Mouse (Mus musculus): ENCODE data around the gene Rasgef1c. TPM values are rescaled to one million over a fixed set of nuclear protein-coding genes. Genes with fewer than 3 reads are reported as not detected.

Gene Rasgef1c
- polyA plus RNA-seq (2012; rRNA removed), result 8.9 and 10.1 TPM in 2 replicates

DNA sequence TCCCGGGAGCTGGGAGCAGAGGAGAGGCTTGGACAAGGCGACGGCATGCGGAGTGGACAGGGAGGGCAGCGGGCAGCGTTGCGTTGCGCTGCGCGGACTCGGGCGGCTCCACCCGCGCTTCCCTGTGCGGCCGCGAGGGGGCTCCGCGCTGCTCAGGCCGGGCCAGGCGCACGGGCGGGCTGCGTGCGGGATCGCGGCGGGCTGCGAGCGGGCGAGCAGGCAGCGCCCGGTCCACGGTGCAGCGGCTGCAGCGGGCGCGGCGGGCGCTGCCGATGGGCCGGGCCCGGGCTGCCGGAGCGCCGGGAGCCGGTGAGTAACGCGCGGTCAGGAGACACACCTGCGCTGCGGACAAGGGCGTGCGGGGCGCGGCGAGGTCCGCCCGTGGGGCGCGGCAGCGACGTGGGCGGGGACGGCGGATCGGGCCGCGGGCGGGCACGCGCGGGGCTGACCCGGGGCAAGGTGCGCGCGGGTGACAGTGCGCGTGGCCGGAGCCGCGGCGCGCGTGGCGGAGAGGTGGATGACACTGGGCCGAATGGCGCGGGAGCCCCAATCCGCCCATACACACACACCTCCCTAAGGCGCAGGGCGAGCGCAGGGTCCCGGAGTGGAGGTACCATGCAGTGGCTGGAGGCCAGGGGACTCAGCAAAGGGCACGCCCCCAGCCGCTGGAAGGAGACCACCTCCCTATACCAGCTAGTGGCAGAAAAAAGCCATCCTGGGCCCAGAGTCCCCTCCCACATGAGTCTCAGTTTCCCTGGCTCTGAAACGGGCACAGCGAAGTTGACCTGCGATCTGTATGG lies at the start of gene Rasgef1c:
TSS of gene Rasgef1c (plus strand) at position 177 of the 800 bp plus-strand sequence.

DNA sequence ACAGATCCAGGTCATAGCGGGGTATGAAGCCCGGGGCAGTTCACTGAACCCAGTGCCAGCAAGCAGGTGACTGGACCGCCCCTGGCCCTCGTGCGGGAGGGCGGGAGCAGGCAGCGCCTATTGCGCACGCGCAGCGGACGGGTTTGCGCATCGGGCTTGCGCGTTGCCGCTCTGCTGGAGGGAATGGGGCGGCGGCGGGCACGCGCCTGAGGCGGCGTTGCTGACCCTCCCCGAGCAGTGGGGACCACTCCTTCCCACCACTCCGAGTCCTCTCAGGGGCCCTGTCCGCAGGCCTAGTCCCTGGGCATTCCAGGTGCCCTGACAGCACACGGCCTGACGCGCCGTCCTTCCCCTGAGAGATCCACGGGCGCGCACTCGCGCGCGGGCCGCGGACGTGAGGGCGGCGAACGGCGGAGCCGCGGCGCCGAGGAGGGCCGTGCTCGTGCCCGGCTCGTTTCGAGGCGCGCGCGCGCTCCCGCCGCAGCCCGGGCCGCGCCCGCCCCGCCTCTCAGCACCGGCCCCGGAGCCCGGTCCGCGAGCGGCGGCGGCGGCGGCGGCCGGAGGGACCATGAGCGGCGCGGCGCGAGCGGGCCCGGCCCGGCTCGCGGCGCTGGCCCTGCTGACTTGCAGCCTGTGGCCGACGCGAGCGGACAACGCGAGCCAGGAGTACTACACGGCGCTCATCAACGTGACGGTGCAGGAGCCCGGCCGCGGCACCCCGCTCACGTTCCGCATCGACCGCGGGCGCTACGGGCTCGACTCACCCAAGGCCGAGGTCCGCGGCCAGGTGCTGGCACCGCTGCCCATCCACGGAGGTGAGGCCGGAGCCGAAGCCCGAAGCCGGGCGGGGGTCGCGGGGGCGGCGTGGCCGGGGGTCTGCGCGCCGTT lies 123.4 kb downstream of the Rasgef1c start, which contains the start of gene Rnf130:
TSS of gene Rnf130 (plus strand) at position 514 of the 888 bp plus-strand sequence.

Other genes starting within 250 kb of the Rasgef1c start
- 0.14 and 0.19 TPM in 2 replicates for gene Scgb3a1, start 238.2 kb upstream of the Rasgef1c start, polyA plus RNA-seq (2012; rRNA removed)
- gene Cnot6, start 189.1 kb upstream of the Rasgef1c start, polyA plus RNA-seq (2012; rRNA removed), result 67.6 and 79.4 TPM in 2 replicates
- 6.5 and 11.2 TPM in 2 replicates for gene Gfpt2, start 107.7 kb upstream of the Rasgef1c start, polyA plus RNA-seq (2012; rRNA removed)
- 74.7 and 76.1 TPM in 2 replicates for gene Mapk9, start 55.1 kb upstream of the Rasgef1c start, polyA plus RNA-seq (2012; rRNA removed)
- gene Rnf130, start 123.5 kb downstream of the Rasgef1c start, polyA plus RNA-seq (2012; rRNA removed), result 46.8 and 52.5 TPM in 2 replicates
- gene Tbc1d9b, start 229.6 kb downstream of the Rasgef1c start, polyA plus RNA-seq (2012; rRNA removed), result 37.8 and 40.6 TPM in 2 replicates